Mouse (Mus musculus): ENCODE measurements at regions not wholly inside any gene's neighbourhood (a gene's known extent, or its start where the extent isn't known, plus 50 kb on each side); places are given as distances from the start of the nearest gene placed in this dataset. TPM values are rescaled to one million over a fixed set of nuclear protein-coding genes. Genes with fewer than 3 reads are reported as not detected.

GRCm38 (mm10) chr11:16683538-16683937 is 68.5 kb upstream of the Egfr start:
- ATAC-seq (ENCODE audit: low FRiP score) (no peak), DNase-seq (ENCODE audit: low spot score) (no peak)
- Histone ChIP-seq H3K9ac (replicated peaks; ENCODE audit: low read length, poor library complexity, severe bottlenecking) (no peak overlapping the region), H3K27me3 (ENCODE audit: insufficient read depth, low read length) (no peaks in the 10 kb centered on the region), H3K27ac (ENCODE audit: low read depth, low read length) (no peak overlapping the region), H3K9me3 (ENCODE audit: low read length) (no peaks in the 10 kb centered on the region), H3K4me3 (ENCODE audit: low read depth, low read length) (no peak overlapping the region), H3K4me2 (ENCODE audit: low read depth, low read length, poor library complexity, severe bottlenecking) (no peak overlapping the region), H3K4me1 (ENCODE audit: insufficient read depth, low read length) (no peaks in the 10 kb centered on the region), H3K36me3 (ENCODE audit: insufficient read depth, low read length) (no peaks in the 10 kb centered on the region)
- WGBS: 98% methylated on average over 1 of the region's 1 CpGs
- no peak for TF ChIP-seq CTCF (IDR thresholded peaks at IDR 0.05)

- no peaks in the 10 kb centered on the region for H3K27me3 ChIP-seq (ENCODE audit: insufficient read depth, low read length)
- no peaks in the 10 kb centered on the region for H3K4me1 ChIP-seq (ENCODE audit: insufficient read depth, low read length)
- H3K9ac ChIP-seq (replicated peaks; ENCODE audit: low read length, poor library complexity, severe bottlenecking): no peak overlapping the region
- no peaks in the 10 kb centered on the region for H3K9me3 ChIP-seq (ENCODE audit: low read length)
- no peak overlapping the region for H3K27ac ChIP-seq (ENCODE audit: low read depth, low read length)
- no peak for ATAC-seq (ENCODE audit: low FRiP score)
- no peak for TF ChIP-seq CTCF (IDR thresholded peaks at IDR 0.05)
- no peak overlapping the region for H3K4me2 ChIP-seq (ENCODE audit: low read depth, low read length, poor library complexity, severe bottlenecking)
- DNase-seq (ENCODE audit: low spot score): no peak
- whole genome bisulfite sequencing: 93% methylated on average over 1 of the region's 1 CpGs
- H3K36me3 ChIP-seq (ENCODE audit: insufficient read depth, low read length): no peaks in the 10 kb centered on the region
- no peak overlapping the region for H3K4me3 ChIP-seq (ENCODE audit: low read depth, low read length)
Measured at GRCm38 (mm10) chr11:16695596-16695995, 56.4 kb upstream of the Egfr start.

- ATAC-seq (ENCODE audit: low FRiP score) (no peak), DNase-seq (ENCODE audit: low spot score) (no peak)
Measured at GRCm38 (mm10) chr11:16696787-16697186, 55.2 kb upstream of the Egfr start.

GRCm38 (mm10) chr11:16701826-16702225 is 50.2 kb upstream of the Egfr start:
- no peak overlapping the region for H3K4me2 ChIP-seq (ENCODE audit: low read depth, low read length, poor library complexity, severe bottlenecking)
- WGBS: 97% methylated on average over 4 of the region's 4 CpGs
- H3K4me1 ChIP-seq (ENCODE audit: insufficient read depth, low read length): no peaks in the 10 kb centered on the region
- DNase-seq (ENCODE audit: low spot score) (no peak), ATAC-seq (ENCODE audit: low FRiP score) (no peak)
- no peaks in the 10 kb centered on the region for H3K27me3 ChIP-seq (ENCODE audit: insufficient read depth, low read length)
- no peaks in the 10 kb centered on the region for H3K9me3 ChIP-seq (ENCODE audit: low read length)
- TF ChIP-seq CTCF (IDR thresholded peaks at IDR 0.05): no peak
- H3K27ac ChIP-seq (ENCODE audit: low read depth, low read length): no peak overlapping the region
- H3K4me3 ChIP-seq (ENCODE audit: low read depth, low read length): no peak overlapping the region
- H3K36me3 ChIP-seq (ENCODE audit: insufficient read depth, low read length): no peaks in the 10 kb centered on the region
- no peak overlapping the region for H3K9ac ChIP-seq (replicated peaks; ENCODE audit: low read length, poor library complexity, severe bottlenecking)

More at GRCm38 (mm10) chr11:16696787-16697186, 55.2 kb upstream of the Egfr start:
- H3K4me3 ChIP-seq (ENCODE audit: low read depth, low read length): no peak overlapping the region
- H3K4me2 ChIP-seq (ENCODE audit: low read depth, low read length, poor library complexity, severe bottlenecking): no peak overlapping the region
- no peak overlapping the region for H3K9ac ChIP-seq (replicated peaks; ENCODE audit: low read length, poor library complexity, severe bottlenecking)
- no peak overlapping the region for H3K27ac ChIP-seq (ENCODE audit: low read depth, low read length)
- TF ChIP-seq CTCF (IDR thresholded peaks at IDR 0.05): no peak
- H3K36me3 ChIP-seq (ENCODE audit: insufficient read depth, low read length): no peaks in the 10 kb centered on the region
- H3K4me1 ChIP-seq (ENCODE audit: insufficient read depth, low read length): no peaks in the 10 kb centered on the region
- no peaks in the 10 kb centered on the region for H3K27me3 ChIP-seq (ENCODE audit: insufficient read depth, low read length)
- WGBS: 80% methylated on average over 2 of the region's 2 CpGs
- H3K9me3 ChIP-seq (ENCODE audit: low read length): no peaks in the 10 kb centered on the region

Small RNAs in the stretch of these regions (microRNA-seq; reads per million reads assigned to microRNA genes)
- not detected for gene Gm24714 (ENCODE audit: borderline number of aligned reads)

Data from midbrain, postnatal 0 days (tissue).